Mouse (Mus musculus): ENCODE data around the gene Prpf40b. TPM values are rescaled to one million over a fixed set of nuclear protein-coding genes. Genes with fewer than 3 reads are reported as not detected.
"Not testable (repeated sequence)": the region's sequence is repeated elsewhere in the genome, so short reads cannot be mapped to it uniquely, and the experiment has no call there.

The Prpf40b gene
- total and polyA plus RNA-seq, 3 experiments: 24.7 to 46.4 TPM; not detected in 1

GRCm38 (mm10) chr15:99249938-99250337 is 44.9 kb upstream of the Prpf40b start:
- Histone ChIP-seq H3K4me3 (ENCODE audit: control insufficient read depth in 1 of 2, insufficient read depth in 1 of 2, low read depth in 2 of 2, low read length in 2 of 2) (no peak overlapping the region), H3K36me3 (ENCODE audit: control insufficient read depth in 1 of 2, insufficient read depth in 2 of 2, low read length in 2 of 2) (peaks cover 0 to 5% of the 10 kb centered on the region in 2 experiments), H3K4me1 (ENCODE audit: control insufficient read depth in 1 of 2, insufficient read depth in 2 of 2, low read length in 2 of 2) (peaks cover 0 to 15% of the 10 kb centered on the region in 2 experiments; a peak in 2 of 4 replicates), H3K27ac (ENCODE audit: control insufficient read depth, low read depth, low read length) (no peak overlapping the region), H3K79me2 (ENCODE audit: control insufficient read depth, insufficient read depth, low read length, poor library complexity) (peaks cover 4% of the 10 kb centered on the region; the same call in 1 of the 2 replicates), H3K9me3 (replicated peaks; ENCODE audit: insufficient read depth, low read length) (no peaks in the 10 kb centered on the region), H3K27me3 (ENCODE audit: control insufficient read depth in 1 of 2, insufficient read depth in 2 of 2, low read length in 2 of 2) (no peaks in the 10 kb centered on the region), H3K9ac (ENCODE audit: control insufficient read depth, low read depth, low read length, poor library complexity, severe bottlenecking) (no peak overlapping the region)
- DNase-seq (ENCODE audit: low read depth, low spot score): no peak
- TF ChIP-seq BHLHE40 (IDR thresholded peaks at IDR 0.05; ENCODE audit: borderline replicate concordance, low read depth, low read length): no peak
- TF ChIP-seq MAZ (IDR thresholded peaks at IDR 0.05; ENCODE audit: low read depth, low read length): no peak
- TF ChIP-seq RCOR1 (IDR thresholded peaks at IDR 0.05; ENCODE audit: low read depth, low read length): no peak
- TF ChIP-seq E2F4 (IDR thresholded peaks at IDR 0.05; ENCODE audit: borderline replicate concordance, low read depth, low read length): no peak
- no peak for TF ChIP-seq POLR2AphosphoS5 (IDR thresholded peaks at IDR 0.05; ENCODE audit: borderline replicate concordance, low read depth, low read length)
- TF ChIP-seq TCF12 (IDR thresholded peaks at IDR 0.05; ENCODE audit: low read depth, low read length): no peak
- no peak for TF ChIP-seq MAX (IDR thresholded peaks at IDR 0.05; ENCODE audit: low read length)

DNA sequence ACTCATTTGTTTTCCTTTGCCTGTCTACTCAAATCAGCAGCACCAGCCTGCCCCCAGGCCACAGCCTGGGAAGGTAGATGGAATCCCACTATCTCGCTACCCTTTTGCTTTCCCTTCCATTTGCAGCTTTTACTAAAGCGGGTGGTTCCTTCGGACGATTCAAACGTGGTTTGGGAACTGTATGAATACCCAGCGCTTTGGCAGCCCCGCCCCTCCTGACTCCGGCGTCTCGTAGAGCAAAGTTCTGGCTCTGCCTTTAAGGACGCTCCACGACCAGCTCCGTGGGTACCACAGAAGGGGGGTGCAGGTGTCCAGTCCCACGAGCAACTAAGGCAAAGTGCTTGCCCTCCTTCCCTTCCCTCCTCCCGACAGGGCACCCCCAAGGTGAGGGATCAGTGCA is 43.8 kb upstream of the Prpf40b start:
- H3K4me3 ChIP-seq (ENCODE audit: control insufficient read depth in 1 of 2, insufficient read depth in 1 of 2, low read depth in 2 of 2, low read length in 2 of 2): peak overlapping the region; percentile 76 to 83

DNA sequence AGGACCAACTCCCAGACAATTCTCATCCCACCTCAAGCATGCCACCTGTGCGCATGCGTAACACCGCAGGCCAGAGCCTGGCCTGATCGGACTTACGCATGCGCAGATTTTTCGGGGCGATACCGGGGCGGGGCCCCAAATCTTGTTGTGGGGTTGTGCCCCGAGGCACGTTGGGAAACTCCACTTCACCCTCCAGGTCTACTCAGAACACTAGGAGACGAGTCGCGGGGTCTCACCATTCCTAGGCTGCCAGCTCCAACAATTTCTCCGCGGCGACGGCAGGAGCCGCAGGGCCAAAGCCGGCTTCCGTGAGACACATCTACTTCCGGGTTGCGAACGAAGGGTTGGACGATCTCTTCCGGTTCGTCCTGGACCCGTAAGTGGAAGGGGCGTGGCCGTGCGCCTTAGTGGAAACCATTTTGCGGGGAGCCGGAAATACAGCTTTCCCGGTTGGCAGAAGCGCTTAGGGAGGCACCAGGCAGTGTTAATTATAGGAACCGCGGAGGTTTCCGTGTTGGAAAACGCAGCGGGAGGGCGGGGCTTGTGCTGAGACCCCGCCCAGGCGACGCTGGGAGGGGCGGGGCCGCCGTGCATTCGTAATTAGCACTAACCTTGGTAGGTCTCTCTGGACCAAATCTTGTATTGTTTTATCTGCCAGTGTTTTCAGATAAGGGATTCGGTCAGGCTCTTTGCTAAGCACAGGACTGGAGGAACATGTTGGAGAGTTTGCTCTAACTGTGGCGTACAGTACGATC is 43.1 kb upstream of the Prpf40b start, which contains the start of gene Mcrs1:
Gene Mcrs1 (minus strand): TSS at position 336 of the 755 bp plus-strand sequence.
- Histone ChIP-seq H3K4me1 (ENCODE audit: control insufficient read depth in 1 of 2, insufficient read depth in 2 of 2, low read length in 2 of 2) (peaks cover 0 to 15% of the 10 kb centered on the region in 2 experiments; a peak in 2 of 4 replicates), H3K27ac (ENCODE audit: control insufficient read depth, low read depth, low read length) (peak within 1 kb of the TSS; percentile 95), H3K4me3 (ENCODE audit: control insufficient read depth in 1 of 2, insufficient read depth in 1 of 2, low read depth in 2 of 2, low read length in 2 of 2) (peak within 1 kb of the TSS; percentile 76 to 83), H3K27me3 (ENCODE audit: control insufficient read depth in 1 of 2, insufficient read depth in 2 of 2, low read length in 2 of 2) (no peaks in the 10 kb centered on the region), H3K9ac (ENCODE audit: control insufficient read depth, low read depth, low read length, poor library complexity, severe bottlenecking) (peak within 1 kb of the TSS; percentile 84), H3K9me3 (replicated peaks; ENCODE audit: insufficient read depth, low read length) (no peaks in the 10 kb centered on the region), H3K36me3 (ENCODE audit: control insufficient read depth in 1 of 2, insufficient read depth in 2 of 2, low read length in 2 of 2) (peaks cover 0 to 5% of the 10 kb centered on the region in 2 experiments; a peak in 2 of 4 replicates), H3K79me2 (ENCODE audit: control insufficient read depth, insufficient read depth, low read length, poor library complexity) (peaks cover 4% of the 10 kb centered on the region; the same call in 1 of the 2 replicates)
- peak; percentile 100 for DNase-seq (ENCODE audit: low read depth, low spot score)
- TF ChIP-seq TAL1 (IDR thresholded peaks at IDR 0.05; ENCODE audit: low read length) (no peak), E2F4 (IDR thresholded peaks at IDR 0.05; ENCODE audit: borderline replicate concordance, low read depth, low read length) (no peak), BHLHE40 (IDR thresholded peaks at IDR 0.05; ENCODE audit: borderline replicate concordance, low read depth, low read length) (no peak), SIN3A (IDR thresholded peaks at IDR 0.05; ENCODE audit: low read length) (peak; percentile 92), CTCF (IDR thresholded peaks at IDR 0.05 in 2 of 3, conservative IDR thresholded peaks at IDR 0.05 in 1 of 3; ENCODE audit: control insufficient read depth in 1 of 3, insufficient read depth in 1 of 3, low read depth in 2 of 3, low read length in 3 of 3, poor library complexity in 1 of 3, severe bottlenecking in 1 of 3) (0 out of 6 replicates have a peak, but pooled peaks of 1 of the 3 experiments have one; percentile 8), MAFK (IDR thresholded peaks at IDR 0.05; ENCODE audit: borderline replicate concordance, low read depth, low read length) (no peak), MAZ (IDR thresholded peaks at IDR 0.05; ENCODE audit: low read depth, low read length) (peak; percentile 66), MXI1 (IDR thresholded peaks at IDR 0.05; ENCODE audit: low read depth, low read length) (peak; percentile 70), ETS1 (IDR thresholded peaks at IDR 0.05; ENCODE audit: low read depth, low read length) (peak; percentile 60; the same call in 1 of the 2 replicates), RAD21 (IDR thresholded peaks at IDR 0.05; ENCODE audit: low read depth, low read length) (no peak), CHD2 (IDR thresholded peaks at IDR 0.05; ENCODE audit: low read length) (peak; percentile 49; the same call in 1 of the 2 replicates), TCF12 (IDR thresholded peaks at IDR 0.05; ENCODE audit: low read depth, low read length) (0 out of 2 replicates have a peak, but pooled peaks have one; percentile 42), EP300 (IDR thresholded peaks at IDR 0.05; ENCODE audit: low read depth in 1 of 2, low read length in 2 of 2) (peak in 1 of 2 experiments; percentile 45; a peak in 2 of 4 replicates), GATA1 (IDR thresholded peaks at IDR 0.05; ENCODE audit: low read depth, low read length) (peak; percentile 73), MYB (IDR thresholded peaks at IDR 0.05; ENCODE audit: low read depth, low read length) (peak; percentile 94), HCFC1 (IDR thresholded peaks at IDR 0.05; ENCODE audit: low read depth, low read length) (peak; percentile 99), KAT2A (conservative IDR thresholded peaks at IDR 0.05; ENCODE audit: low read depth, low read length) (peak; percentile 95), POLR2A (IDR thresholded peaks at IDR 0.05; ENCODE audit: control insufficient read depth in 1 of 2, insufficient read depth in 1 of 2, low read depth in 1 of 2, low read length in 2 of 2, poor library complexity in 1 of 2) (peak; percentile 38 to 77; a peak in 2 of 4 replicates), POLR2AphosphoS2 (IDR thresholded peaks at IDR 0.05; ENCODE audit: low read length) (no peak), SMC3 (IDR thresholded peaks at IDR 0.05; ENCODE audit: low read depth, low read length) (no peak), GABPA (IDR thresholded peaks at IDR 0.05; ENCODE audit: low read depth, low read length) (no peak)

More for the DNA sequence above, 43.8 kb upstream of the Prpf40b start:
- DNase-seq (ENCODE audit: low read depth, low spot score): peak; percentile 62
- H3K79me2 ChIP-seq (ENCODE audit: control insufficient read depth, insufficient read depth, low read length, poor library complexity); H3K36me3 ChIP-seq (ENCODE audit: control insufficient read depth in 1 of 2, insufficient read depth in 2 of 2, low read length in 2 of 2); H3K9me3 ChIP-seq (replicated peaks; ENCODE audit: insufficient read depth, low read length); H3K27me3 ChIP-seq (ENCODE audit: control insufficient read depth in 1 of 2, insufficient read depth in 2 of 2, low read length in 2 of 2): not testable (repeated sequence)
- H3K4me1 ChIP-seq (ENCODE audit: control insufficient read depth in 1 of 2, insufficient read depth in 2 of 2, low read length in 2 of 2): peaks cover 0 to 15% of the 10 kb centered on the region in 2 experiments; a peak in 2 of 4 replicates
- H3K27ac ChIP-seq (ENCODE audit: control insufficient read depth, low read depth, low read length): peak overlapping the region; percentile 47
- peak overlapping the region; percentile 77 for H3K9ac ChIP-seq (ENCODE audit: control insufficient read depth, low read depth, low read length, poor library complexity, severe bottlenecking)
